Mouse (Mus musculus): Measurements from ENCODE around the gene Col9a2. TPM values are rescaled to one million over a fixed set of nuclear protein-coding genes. Genes with fewer than 3 reads are reported as not detected.
A peak's percentile ranks its signal among the peaks of the same experiment; 100 is the strongest.

The Col9a2 gene
- polyA plus RNA-seq, 1 experiment from 2014 or later, result 3.5 TPM

DNA sequence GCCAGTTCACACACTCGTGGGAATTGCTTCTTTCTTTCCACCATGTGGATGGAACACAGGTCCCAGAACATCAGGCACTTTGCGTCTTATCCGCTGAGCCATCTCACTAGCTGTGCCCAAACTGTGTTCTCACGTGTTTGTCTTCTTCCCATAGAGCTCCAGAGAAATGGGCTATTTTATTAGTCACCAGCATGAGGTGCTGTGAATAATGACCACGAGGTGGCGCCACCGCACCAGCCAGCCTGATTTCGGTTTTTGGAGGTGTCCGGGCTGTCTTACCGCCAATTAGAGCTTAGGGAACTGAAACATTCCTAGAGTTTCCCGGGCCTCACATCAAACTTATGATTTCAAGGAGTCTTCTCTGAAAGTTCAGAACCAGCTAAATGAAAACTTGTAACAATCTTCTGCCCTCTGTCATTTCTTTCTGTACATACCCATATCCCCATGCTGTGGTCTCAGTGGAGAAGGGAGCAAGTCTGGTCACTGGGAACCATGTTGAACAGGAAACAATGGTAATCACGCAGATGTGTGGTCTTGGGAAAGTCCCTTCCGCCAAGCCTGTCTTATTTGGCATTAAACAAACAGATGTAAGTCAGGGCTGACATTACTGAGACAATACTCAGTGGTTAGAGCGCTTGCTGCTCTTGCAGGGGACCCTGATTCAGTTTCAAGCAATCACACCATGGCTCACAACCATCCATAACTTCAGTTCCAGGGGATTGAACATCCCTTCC is 10.4 kb upstream of the Col9a2 start:
- WGBS, result 24% methylated on average over 14 of the region's 14 CpGs
- Histone ChIP-seq H3K4me3 (ENCODE audit: low read depth, low read length) (no peak overlapping the region), H3K9me3 (ENCODE audit: control insufficient read depth, low read length) (no peaks in the 10 kb centered on the region), H3K27me3 (ENCODE audit: control insufficient read depth, insufficient read depth, low read length) (no peaks in the 10 kb centered on the region), H3K36me3 (ENCODE audit: control insufficient read depth, insufficient read depth, low read length) (no peaks in the 10 kb centered on the region), H3K4me1 (replicated peaks; ENCODE audit: control insufficient read depth, insufficient read depth, low read length) (no peaks in the 10 kb centered on the region), H3K27ac (ENCODE audit: low read depth, low read length) (no peak overlapping the region), H3K4me2 (ENCODE audit: low read depth, low read length, severe bottlenecking) (no peak overlapping the region), H3K9ac (ENCODE audit: low read length) (no peak overlapping the region)
- peak; percentile 86 for DNase-seq (ENCODE audit: low spot score)
- ATAC-seq (replicated peaks; ENCODE audit: low FRiP score), result peak; percentile 7; the same call in 1 of the 2 replicates

DNA sequence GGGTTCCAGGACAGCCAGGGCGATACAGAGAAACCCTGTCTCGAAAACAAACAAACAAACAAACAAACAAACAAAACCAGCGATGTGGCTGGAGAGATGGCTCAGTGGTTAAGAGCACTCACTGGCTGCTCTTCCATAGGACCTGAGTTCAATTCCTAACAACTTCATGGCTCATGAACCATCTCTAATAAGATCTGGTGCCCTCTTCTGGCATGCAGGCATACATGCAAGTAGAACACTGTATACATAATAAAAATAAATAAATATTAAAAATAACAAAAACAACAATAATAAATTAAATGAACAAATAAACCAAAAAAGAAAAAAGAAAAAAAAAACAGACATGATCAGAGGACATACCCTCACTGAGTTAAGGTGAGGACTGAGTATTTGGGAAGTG is 9.6 kb upstream of the Col9a2 start:
- H3K27me3 ChIP-seq (ENCODE audit: control insufficient read depth, insufficient read depth, low read length), result no peaks in the 10 kb centered on the region
- no peak overlapping the region for H3K4me3 ChIP-seq (ENCODE audit: low read depth, low read length)
- H3K9me3 ChIP-seq (ENCODE audit: control insufficient read depth, low read length), result no peaks in the 10 kb centered on the region
- no peak overlapping the region for H3K27ac ChIP-seq (ENCODE audit: low read depth, low read length)
- H3K9ac ChIP-seq (ENCODE audit: low read length), result no peak overlapping the region
- DNase-seq (ENCODE audit: low spot score) (no peak), ATAC-seq (replicated peaks; ENCODE audit: low FRiP score) (no peak)
- no peak overlapping the region for H3K4me2 ChIP-seq (ENCODE audit: low read depth, low read length, severe bottlenecking)
- 77% methylated on average over 3 of the region's 3 CpGs for WGBS
- no peaks in the 10 kb centered on the region for H3K36me3 ChIP-seq (ENCODE audit: control insufficient read depth, insufficient read depth, low read length)
- no peaks in the 10 kb centered on the region for H3K4me1 ChIP-seq (replicated peaks; ENCODE audit: control insufficient read depth, insufficient read depth, low read length)

DNA sequence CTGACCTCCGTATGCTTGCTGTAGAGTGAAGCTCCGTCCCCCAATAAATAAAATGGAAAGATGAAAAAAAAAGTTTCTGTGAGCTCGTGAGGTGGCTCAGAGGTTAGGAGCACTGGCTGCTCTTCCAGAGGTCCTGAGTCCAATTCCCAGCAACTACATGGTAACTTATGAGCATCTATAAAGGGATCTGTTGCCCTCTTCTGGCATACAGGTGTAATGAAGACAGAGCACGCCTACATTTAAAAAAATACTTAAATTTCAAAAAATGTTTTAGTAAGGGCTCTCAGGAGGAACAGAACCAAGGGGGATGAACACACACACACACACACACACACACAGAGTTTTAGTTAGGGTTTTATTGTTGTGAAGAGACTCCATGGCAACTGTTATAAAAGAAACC is 7.7 kb upstream of the Col9a2 start:
- no peak overlapping the region for H3K9ac ChIP-seq (ENCODE audit: low read length)
- DNase-seq (ENCODE audit: low spot score) (no peak), ATAC-seq (replicated peaks; ENCODE audit: low FRiP score) (no peak)
- H3K9me3 ChIP-seq (ENCODE audit: control insufficient read depth, low read length), result no peaks in the 10 kb centered on the region
- H3K4me1 ChIP-seq (replicated peaks; ENCODE audit: control insufficient read depth, insufficient read depth, low read length), result no peaks in the 10 kb centered on the region
- no peak overlapping the region for H3K4me3 ChIP-seq (ENCODE audit: low read depth, low read length)
- 57% methylated on average over 4 of the region's 4 CpGs for WGBS
- no peaks in the 10 kb centered on the region for H3K36me3 ChIP-seq (ENCODE audit: control insufficient read depth, insufficient read depth, low read length)
- no peak overlapping the region for H3K27ac ChIP-seq (ENCODE audit: low read depth, low read length)
- H3K27me3 ChIP-seq (ENCODE audit: control insufficient read depth, insufficient read depth, low read length), result no peaks in the 10 kb centered on the region
- no peak overlapping the region for H3K4me2 ChIP-seq (ENCODE audit: low read depth, low read length, severe bottlenecking)

- WGBS, result 70% methylated on average over 2 of the region's 2 CpGs
- H3K4me2 ChIP-seq (ENCODE audit: low read depth, low read length, severe bottlenecking), result no peak overlapping the region
- H3K9me3 ChIP-seq (ENCODE audit: control insufficient read depth, low read length), result no peaks in the 10 kb centered on the region
- ATAC-seq (replicated peaks; ENCODE audit: low FRiP score) (no peak), DNase-seq (ENCODE audit: low spot score) (no peak)
- H3K27me3 ChIP-seq (ENCODE audit: control insufficient read depth, insufficient read depth, low read length), result peaks cover 1% of the 10 kb centered on the region; the same call in 1 of the 2 replicates
- H3K36me3 ChIP-seq (ENCODE audit: control insufficient read depth, insufficient read depth, low read length), result no peaks in the 10 kb centered on the region
- H3K9ac ChIP-seq (ENCODE audit: low read length), result no peak overlapping the region
- H3K4me1 ChIP-seq (replicated peaks; ENCODE audit: control insufficient read depth, insufficient read depth, low read length), result no peaks in the 10 kb centered on the region
- H3K4me3 ChIP-seq (ENCODE audit: low read depth, low read length), result no peak overlapping the region
- no peak overlapping the region for H3K27ac ChIP-seq (ENCODE audit: low read depth, low read length)
Observed at GRCm38 (mm10) chr4:121033006-121033405, 6.2 kb upstream of the Col9a2 start.

- WGBS, result 63% methylated on average over 14 of the region's 14 CpGs
- DNase-seq (ENCODE audit: low spot score), result no peak
- no peak for ATAC-seq (replicated peaks; ENCODE audit: low FRiP score)
- Histone ChIP-seq H3K9ac (ENCODE audit: low read length) (peak overlapping the region; percentile 50; the same call in 1 of the 2 replicates), H3K36me3 (ENCODE audit: control insufficient read depth, insufficient read depth, low read length) (no peaks in the 10 kb centered on the region), H3K4me3 (ENCODE audit: low read depth, low read length) (peak overlapping the region; percentile 32; the same call in 1 of the 2 replicates), H3K27me3 (ENCODE audit: control insufficient read depth, insufficient read depth, low read length) (peaks cover 18% of the 10 kb centered on the region), H3K9me3 (ENCODE audit: control insufficient read depth, low read length) (no peaks in the 10 kb centered on the region), H3K4me2 (ENCODE audit: low read depth, low read length, severe bottlenecking) (no peak overlapping the region), H3K4me1 (replicated peaks; ENCODE audit: control insufficient read depth, insufficient read depth, low read length) (peaks cover 10% of the 10 kb centered on the region), H3K27ac (ENCODE audit: low read depth, low read length) (no peak overlapping the region)
Observed at GRCm38 (mm10) chr4:121040323-121040722, 1.1 kb downstream of the Col9a2 start.

- H3K9ac ChIP-seq (ENCODE audit: low read length), result peak overlapping the region; percentile 53
- peaks cover 18% of the 10 kb centered on the region for H3K27me3 ChIP-seq (ENCODE audit: control insufficient read depth, insufficient read depth, low read length)
- ATAC-seq (replicated peaks; ENCODE audit: low FRiP score) (peak; percentile 57), DNase-seq (ENCODE audit: low spot score) (peak; percentile 86)
- 0 out of 2 replicates have a peak overlapping the region, but pooled peaks have one; percentile 11 for H3K4me2 ChIP-seq (ENCODE audit: low read depth, low read length, severe bottlenecking)
- H3K36me3 ChIP-seq (ENCODE audit: control insufficient read depth, insufficient read depth, low read length), result no peaks in the 10 kb centered on the region
- H3K4me1 ChIP-seq (replicated peaks; ENCODE audit: control insufficient read depth, insufficient read depth, low read length), result peaks cover 10% of the 10 kb centered on the region
- H3K9me3 ChIP-seq (ENCODE audit: control insufficient read depth, low read length), result no peaks in the 10 kb centered on the region
- H3K4me3 ChIP-seq (ENCODE audit: low read depth, low read length), result no peak overlapping the region
- H3K27ac ChIP-seq (ENCODE audit: low read depth, low read length), result peak overlapping the region; percentile 53
- whole genome bisulfite sequencing, result 5% methylated on average over 18 of the region's 18 CpGs
Observed at GRCm38 (mm10) chr4:121040897-121041671, 1.9 kb downstream of the Col9a2 start.

DNA sequence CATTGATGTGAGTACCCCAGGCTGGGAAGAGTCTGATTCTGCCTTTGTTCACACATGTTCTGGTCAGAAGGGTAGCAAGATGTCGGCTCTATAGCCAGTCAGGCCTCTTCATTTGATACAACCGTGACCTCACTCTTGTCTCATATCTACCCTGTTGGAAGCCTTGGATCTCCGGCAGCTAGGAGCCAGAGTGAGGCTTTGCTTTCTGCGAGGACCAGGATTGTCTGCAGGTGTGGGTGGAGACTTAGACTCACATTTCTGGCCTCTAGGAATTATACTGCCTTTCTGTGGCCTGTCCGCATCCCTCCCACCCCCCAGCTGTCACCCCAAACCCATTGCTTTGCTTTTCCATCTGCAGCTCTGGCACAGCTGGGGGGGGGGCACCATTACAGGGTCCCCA is 3.3 kb downstream of the Col9a2 start:
- Histone ChIP-seq H3K27ac (ENCODE audit: low read depth, low read length) (no peak overlapping the region), H3K9ac (ENCODE audit: low read length) (no peak overlapping the region), H3K4me2 (ENCODE audit: low read depth, low read length, severe bottlenecking) (no peak overlapping the region), H3K4me1 (replicated peaks; ENCODE audit: control insufficient read depth, insufficient read depth, low read length) (peaks cover 10% of the 10 kb centered on the region), H3K36me3 (ENCODE audit: control insufficient read depth, insufficient read depth, low read length) (no peaks in the 10 kb centered on the region), H3K4me3 (ENCODE audit: low read depth, low read length) (no peak overlapping the region), H3K27me3 (ENCODE audit: control insufficient read depth, insufficient read depth, low read length) (peaks cover 18% of the 10 kb centered on the region), H3K9me3 (ENCODE audit: control insufficient read depth, low read length) (no peaks in the 10 kb centered on the region)
- no peak for ATAC-seq (replicated peaks; ENCODE audit: low FRiP score)
- WGBS, result 57% methylated on average over 5 of the region's 5 CpGs
- no peak for DNase-seq (ENCODE audit: low spot score)

GRCm38 (mm10) chr4:121042946-121043345 is 3.8 kb downstream of the Col9a2 start:
- ATAC-seq (replicated peaks; ENCODE audit: low FRiP score) (no peak), DNase-seq (ENCODE audit: low spot score) (no peak)
- WGBS, result 67% methylated on average over 3 of the region's 3 CpGs
- H3K9ac ChIP-seq (ENCODE audit: low read length), result no peak overlapping the region
- peaks cover 10% of the 10 kb centered on the region for H3K4me1 ChIP-seq (replicated peaks; ENCODE audit: control insufficient read depth, insufficient read depth, low read length)
- H3K36me3 ChIP-seq (ENCODE audit: control insufficient read depth, insufficient read depth, low read length), result no peaks in the 10 kb centered on the region
- H3K27ac ChIP-seq (ENCODE audit: low read depth, low read length), result no peak overlapping the region
- peaks cover 17% of the 10 kb centered on the region for H3K27me3 ChIP-seq (ENCODE audit: control insufficient read depth, insufficient read depth, low read length)
- H3K4me2 ChIP-seq (ENCODE audit: low read depth, low read length, severe bottlenecking), result no peak overlapping the region
- H3K9me3 ChIP-seq (ENCODE audit: control insufficient read depth, low read length), result no peaks in the 10 kb centered on the region
- no peak overlapping the region for H3K4me3 ChIP-seq (ENCODE audit: low read depth, low read length)
